ENCODE assay signal across 8 mouse cellular contexts in genomic region chr2:34912613-34913012, GRCm38 (mm10). TPM values are rescaled to one million over a fixed set of nuclear protein-coding genes. Genes with fewer than 3 reads are reported as not detected.
A peak's percentile ranks its signal among the peaks of the same experiment; 100 is the strongest.
DNase-seq lines count a peak whose midpoint lies in the region; ATAC-seq and TF ChIP-seq lines count a peak whose summit lies in the region.

No protein-coding gene starts in this region.

- peaks cover 14% of the 10 kb centered on the region for H3K27me3 ChIP-seq in heart, embryonic 14.5 days (ENCODE audit: control insufficient read depth, insufficient read depth, low read length)
- H3K27me3 ChIP-seq in embryonic facial prominence, embryonic 12.5 days: peaks cover 60% of the 10 kb centered on the region
- no peaks in the 10 kb centered on the region for H3K27me3 ChIP-seq in intestine, postnatal 0 days (replicated peaks; ENCODE audit: control insufficient read depth, insufficient read depth, low read length)
- H3K27me3 ChIP-seq in neural tube, embryonic 15.5 days (replicated peaks): peaks cover 41% of the 10 kb centered on the region

- DNase-seq in heart, adult 18-20 months: no peak
- no peak for DNase-seq in left cerebral cortex, postnatal 25 days (ENCODE audit: low spot score in 2 of 2)
- no peak for DNase-seq in kidney, postnatal 10 days
- DNase-seq in ovary, adult 18-20 months (ENCODE audit: low spot score): no peak

- peaks cover 17 to 19% of the 10 kb centered on the region in 2 experiments for H3K4me1 ChIP-seq in heart, embryonic 14.5 days (ENCODE audit: control insufficient read depth in 2 of 2, insufficient read depth in 2 of 2, low read length in 2 of 2)
- peaks cover 7% of the 10 kb centered on the region; the same call in 1 of the 2 replicates for H3K4me1 ChIP-seq in embryonic facial prominence, embryonic 12.5 days
- H3K4me1 ChIP-seq in intestine, postnatal 0 days (replicated peaks; ENCODE audit: control insufficient read depth, insufficient read depth, low read length): no peaks in the 10 kb centered on the region
- H3K4me1 ChIP-seq in neural tube, embryonic 15.5 days: peaks cover 19% of the 10 kb centered on the region

- H3K4me3 ChIP-seq in heart, embryonic 14.5 days (ENCODE audit: control insufficient read depth in 1 of 2, insufficient read depth in 1 of 2, low read depth in 1 of 2, low read length in 2 of 2): peak overlapping the region; percentile 42 to 70
- H3K4me3 ChIP-seq in embryonic facial prominence, embryonic 12.5 days: peak overlapping the region; percentile 59
- H3K4me3 ChIP-seq in intestine, postnatal 0 days (ENCODE audit: low read depth, low read length): peak overlapping the region; percentile 69
- H3K4me3 ChIP-seq in neural tube, embryonic 15.5 days (replicated peaks): peak overlapping the region; percentile 53

- H3K4me2 ChIP-seq in heart, embryonic 14.5 days (ENCODE audit: low read length): peak overlapping the region; percentile 94
- peak overlapping the region; percentile 95 for H3K4me2 ChIP-seq in embryonic facial prominence, embryonic 12.5 days (replicated peaks)
- H3K4me2 ChIP-seq in intestine, postnatal 0 days (replicated peaks; ENCODE audit: low read depth): peak overlapping the region; percentile 96; the same call in 1 of the 2 replicates
- peak overlapping the region; percentile 96 for H3K4me2 ChIP-seq in neural tube, embryonic 15.5 days

- H3K9me3 ChIP-seq in heart, embryonic 14.5 days (ENCODE audit: control insufficient read depth, low read length): no peaks in the 10 kb centered on the region
- H3K9me3 ChIP-seq in embryonic facial prominence, embryonic 12.5 days: no peaks in the 10 kb centered on the region
- H3K9me3 ChIP-seq in intestine, postnatal 0 days (ENCODE audit: control insufficient read depth): no peaks in the 10 kb centered on the region
- H3K9me3 ChIP-seq in neural tube, embryonic 15.5 days (replicated peaks): no peaks in the 10 kb centered on the region

- H3K27ac ChIP-seq in heart, embryonic 14.5 days (replicated peaks in 1 of 2; ENCODE audit: control insufficient read depth in 1 of 2, insufficient read depth in 1 of 2, low read depth in 2 of 2, low read length in 2 of 2): no peak overlapping the region
- no peak overlapping the region for H3K27ac ChIP-seq in embryonic facial prominence, embryonic 12.5 days
- H3K27ac ChIP-seq in intestine, postnatal 0 days (ENCODE audit: low read depth, low read length): no peak overlapping the region
- no peak overlapping the region for H3K27ac ChIP-seq in neural tube, embryonic 15.5 days (replicated peaks)

- no peaks in the 10 kb centered on the region for H3K36me3 ChIP-seq in heart, embryonic 14.5 days (ENCODE audit: control insufficient read depth, insufficient read depth, low read length)
- H3K36me3 ChIP-seq in embryonic facial prominence, embryonic 12.5 days: no peaks in the 10 kb centered on the region
- peaks cover 18% of the 10 kb centered on the region for H3K36me3 ChIP-seq in intestine, postnatal 0 days (ENCODE audit: control insufficient read depth, insufficient read depth)
- H3K36me3 ChIP-seq in neural tube, embryonic 15.5 days: no peaks in the 10 kb centered on the region

- ATAC-seq in heart, embryonic 14.5 days (ENCODE audit: insufficient number of reproducible peaks, insufficient read depth, low FRiP score, low read depth): no peak
- no peak for ATAC-seq in embryonic facial prominence, embryonic 12.5 days (ENCODE audit: insufficient number of reproducible peaks, insufficient read depth, low FRiP score, low TSS enrichment)
- no peak for ATAC-seq in intestine, postnatal 0 days
- ATAC-seq in neural tube, embryonic 15.5 days (ENCODE audit: low FRiP score): no peak

- 54% methylated on average over 7 of the region's 7 CpGs for WGBS in heart, embryonic 14.5 days
- WGBS in embryonic facial prominence, embryonic 12.5 days: 37% methylated on average over 7 of the region's 7 CpGs
- WGBS in intestine, postnatal 0 days: 55% methylated on average over 7 of the region's 7 CpGs
- WGBS in neural tube, embryonic 15.5 days: 43% methylated on average over 7 of the region's 7 CpGs

- H3K9ac ChIP-seq in heart, embryonic 14.5 days (ENCODE audit: low read length): peak overlapping the region; percentile 67; the same call in 1 of the 2 replicates
- no peak overlapping the region; the same call in 1 of the 2 replicates for H3K9ac ChIP-seq in embryonic facial prominence, embryonic 12.5 days
- H3K9ac ChIP-seq in intestine, postnatal 0 days (ENCODE audit: low read depth, low read length): peak overlapping the region; percentile 60; the same call in 1 of the 2 replicates
- H3K9ac ChIP-seq in neural tube, embryonic 15.5 days (replicated peaks): no peak overlapping the region

- no peak for TF ChIP-seq CTCF in intestine, postnatal 0 days (IDR thresholded peaks at IDR 0.05; ENCODE audit: low read depth)

- intact Hi-C loops in left cerebral cortex, postnatal 25 days (cut with DNase I): no loop called here

RNA-seq across cellular contexts. Expression of gene Phf19, which starts 1.2 kb away (rescaled TPM):
- polyA plus RNA-seq in heart, embryonic 14.5 days (2014; fragmentation: Nextera tagmentation; extraction: Ambion mirVana): 3.0 and 3.1 TPM in 2 replicates
- total RNA-seq in heart, adult 18-20 months (2021): under 1 TPM; 0.93 to 0.99 TPM
- 1.7 and 2.3 TPM in 2 replicates for polyA plus RNA-seq in embryonic facial prominence, embryonic 12.5 days (2016; fragmentation: Nextera tagmentation; extraction: Ambion mirVana)
- 2.7 and 2.9 TPM in 2 replicates for polyA plus RNA-seq in intestine, postnatal 0 days (2015; fragmentation: Nextera tagmentation; extraction: Ambion mirVana)
- polyA plus RNA-seq in neural tube, embryonic 15.5 days (2015; fragmentation: Nextera tagmentation; extraction: Ambion mirVana): 2.2 and 3.5 TPM in 2 replicates
- total RNA-seq in left cerebral cortex, postnatal 25 days (2021): 1 to 10 TPM; 1.3 to 1.6 TPM

RNA-seq across cellular contexts. Expression of gene Psmd5, which starts 37.8 kb away (rescaled TPM):
- polyA plus RNA-seq in heart, embryonic 14.5 days (2014; fragmentation: Nextera tagmentation; extraction: Ambion mirVana): 59.2 and 62.2 TPM in 2 replicates
- 10 to 100 TPM; 16.7 to 18.5 TPM for total RNA-seq in heart, adult 18-20 months (2021)
- polyA plus RNA-seq in embryonic facial prominence, embryonic 12.5 days (2016; fragmentation: Nextera tagmentation; extraction: Ambion mirVana): 99.5 TPM in 2 replicates
- polyA plus RNA-seq in intestine, postnatal 0 days (2015; fragmentation: Nextera tagmentation; extraction: Ambion mirVana): 47.5 and 52.2 TPM in 2 replicates
- polyA plus RNA-seq in neural tube, embryonic 15.5 days (2015; fragmentation: Nextera tagmentation; extraction: Ambion mirVana): 88.9 and 97.3 TPM in 2 replicates
- total RNA-seq in left cerebral cortex, postnatal 25 days (2021): 10 to 100 TPM; 33.3 to 38.0 TPM

RNA-seq across cellular contexts. Expression of gene Cutal, which starts 38.4 kb away (rescaled TPM):
- 0.20 and 0.24 TPM in 2 replicates for polyA plus RNA-seq in heart, embryonic 14.5 days (2014; fragmentation: Nextera tagmentation; extraction: Ambion mirVana)
- 1 to 10 TPM in 1 of 2 experiments, under 1 TPM in 1; 0.74 to 1.3 TPM for total RNA-seq in heart, adult 18-20 months (2021)
- not detected in 2 replicates for polyA plus RNA-seq in embryonic facial prominence, embryonic 12.5 days (2016; fragmentation: Nextera tagmentation; extraction: Ambion mirVana)
- polyA plus RNA-seq in intestine, postnatal 0 days (2015; fragmentation: Nextera tagmentation; extraction: Ambion mirVana): 16.4 and 17.6 TPM in 2 replicates
- polyA plus RNA-seq in neural tube, embryonic 15.5 days (2015; fragmentation: Nextera tagmentation; extraction: Ambion mirVana): 0.32 and 1.2 TPM in 2 replicates
- total RNA-seq in left cerebral cortex, postnatal 25 days (2021): under 1 TPM; 0.25 to 0.41 TPM

RNA-seq across cellular contexts. Expression of gene Traf1, which starts 49.0 kb away (rescaled TPM):
- 1.8 and 2.0 TPM in 2 replicates for polyA plus RNA-seq in heart, embryonic 14.5 days (2014; fragmentation: Nextera tagmentation; extraction: Ambion mirVana)
- total RNA-seq in heart, adult 18-20 months (2021): 1 to 10 TPM; 1.9 to 3.5 TPM
- polyA plus RNA-seq in embryonic facial prominence, embryonic 12.5 days (2016; fragmentation: Nextera tagmentation; extraction: Ambion mirVana): 1.8 and 2.2 TPM in 2 replicates
- 1.1 and 1.6 TPM in 2 replicates for polyA plus RNA-seq in intestine, postnatal 0 days (2015; fragmentation: Nextera tagmentation; extraction: Ambion mirVana)
- polyA plus RNA-seq in neural tube, embryonic 15.5 days (2015; fragmentation: Nextera tagmentation; extraction: Ambion mirVana): 3.9 and 5.4 TPM in 2 replicates
- total RNA-seq in left cerebral cortex, postnatal 25 days (2021): 1 to 10 TPM in 1 of 2 experiments, under 1 TPM in 1; 0.57 to 2.1 TPM

Comparison
In these comparisons a context has a peak if more than half of its experiments do, and no peak if none do; other contexts are left out.
1. H3K9ac ChIP-seq: peak in heart, embryonic 14.5 days (single experiment) and intestine, postnatal 0 days (single experiment); none in embryonic facial prominence, embryonic 12.5 days (single experiment) and neural tube, embryonic 15.5 days (single experiment).
2. Peak in every context shown above with its lines, with median percentiles within 50 percentile points of each other: H3K4me2 ChIP-seq and H3K4me3 ChIP-seq.